Mouse (Mus musculus): ENCODE measurements around the gene Gnb3.

The Gnb3 gene

DNA sequence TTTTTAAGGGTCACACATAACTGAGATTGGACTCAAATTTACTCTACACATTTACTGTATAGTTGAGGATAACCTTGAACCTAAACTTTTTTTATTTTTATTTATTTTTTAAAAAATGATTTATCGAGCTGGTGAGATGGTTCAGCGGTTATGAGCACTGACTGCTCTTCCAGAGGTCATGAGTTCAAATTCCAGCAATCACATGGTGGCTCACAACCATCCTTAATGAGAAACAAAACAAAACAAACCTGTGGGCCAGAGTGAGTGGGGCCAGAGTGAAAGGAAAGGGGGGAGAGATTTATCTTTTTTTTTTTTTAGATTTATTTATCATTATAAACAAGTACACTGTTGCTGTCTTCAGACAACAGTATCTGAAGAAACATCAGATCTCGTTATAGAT is 48.2 kb downstream of the Gnb3 start:
- DNase-seq: no peak

DNA sequence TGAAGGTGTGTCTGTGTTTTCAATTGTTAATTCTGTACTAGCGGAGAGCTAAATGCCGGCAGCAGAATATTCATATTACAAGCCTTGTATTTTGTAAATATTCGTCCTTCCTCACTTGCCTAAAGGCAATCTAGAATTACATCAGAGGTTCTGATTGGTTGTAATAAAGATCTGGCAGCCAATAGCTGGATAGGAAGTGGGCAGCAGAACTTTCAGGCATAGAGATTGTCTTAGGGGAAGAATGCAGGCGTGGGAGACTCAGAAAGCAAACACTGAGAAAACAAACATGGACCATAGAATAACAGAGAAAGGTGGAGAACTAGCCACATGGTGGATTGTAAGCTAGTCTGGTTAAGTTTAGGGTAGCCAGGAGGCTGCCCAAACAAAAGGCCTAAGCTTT is 50.0 kb downstream of the Gnb3 start:
- no peak for DNase-seq

GRCm38 (mm10) chr6:124789519-124789918 is 50.6 kb downstream of the Gnb3 start:
- DNase-seq: no peak

GRCm38 (mm10) chr6:124787722-124788121 is 52.4 kb downstream of the Gnb3 start:
- no peak for DNase-seq

GRCm38 (mm10) chr6:124786756-124787420 is 53.2 kb downstream of the Gnb3 start:
- peak; percentile 25 for DNase-seq

Measured in kidney, postnatal 14 days (tissue).